Mouse (Mus musculus): Measurements from ENCODE around the gene S100a3. TPM values are rescaled to one million over a fixed set of nuclear protein-coding genes. Genes with fewer than 3 reads are reported as not detected.

Gene S100a3
- polyA plus RNA-seq, 1 experiment from 2014 or later, result not detected

GRCm38 (mm10) chr3:90540904-90541303, 19.5 kb upstream of the S100a3 start:
- ATAC-seq (replicated peaks; ENCODE audit: low FRiP score), result peak; percentile 52; the same call in 1 of the 2 replicates
- no peak overlapping the region for H3K4me2 ChIP-seq (ENCODE audit: low read depth, low read length, severe bottlenecking)

GRCm38 (mm10) chr3:90549676-90550420, 10.5 kb upstream of the S100a3 start:
- Histone ChIP-seq H3K9ac (ENCODE audit: low read length) (no peak overlapping the region), H3K27me3 (ENCODE audit: control insufficient read depth, insufficient read depth, low read length) (no peaks in the 10 kb centered on the region), H3K4me1 (replicated peaks; ENCODE audit: control insufficient read depth, insufficient read depth, low read length) (0 out of 2 replicates have a peak, but pooled peaks cover 2% of the 10 kb centered on the region), H3K9me3 (ENCODE audit: control insufficient read depth, low read length) (no peaks in the 10 kb centered on the region), H3K36me3 (ENCODE audit: control insufficient read depth, insufficient read depth, low read length) (no peaks in the 10 kb centered on the region), H3K27ac (ENCODE audit: low read depth, low read length) (no peak overlapping the region), H3K4me3 (ENCODE audit: low read depth, low read length) (no peak overlapping the region), H3K4me2 (ENCODE audit: low read depth, low read length, severe bottlenecking) (no peak overlapping the region)
- ATAC-seq (replicated peaks; ENCODE audit: low FRiP score) (no peak), DNase-seq (ENCODE audit: low spot score) (peak; percentile 23)
- 69% methylated on average over 5 of the region's 5 CpGs for WGBS

More at GRCm38 (mm10) chr3:90540904-90541303, 19.5 kb upstream of the S100a3 start:
- Histone ChIP-seq H3K4me3 (ENCODE audit: low read depth, low read length) (no peak overlapping the region), H3K27me3 (ENCODE audit: control insufficient read depth, insufficient read depth, low read length) (no peaks in the 10 kb centered on the region), H3K9me3 (ENCODE audit: control insufficient read depth, low read length) (no peaks in the 10 kb centered on the region), H3K27ac (ENCODE audit: low read depth, low read length) (no peak overlapping the region), H3K36me3 (ENCODE audit: control insufficient read depth, insufficient read depth, low read length) (no peaks in the 10 kb centered on the region), H3K9ac (ENCODE audit: low read length) (no peak overlapping the region), H3K4me1 (replicated peaks; ENCODE audit: control insufficient read depth, insufficient read depth, low read length) (peaks cover 2% of the 10 kb centered on the region; the same call in 1 of the 2 replicates)
- WGBS, result 47% methylated on average over 4 of the region's 4 CpGs
- peak; percentile 49 for DNase-seq (ENCODE audit: low spot score)

- DNase-seq (ENCODE audit: low spot score), result no peak
- H3K4me3 ChIP-seq (ENCODE audit: low read depth, low read length), result no peak overlapping the region
- 0 out of 2 replicates have a peak, but pooled peaks cover 2% of the 10 kb centered on the region for H3K4me1 ChIP-seq (replicated peaks; ENCODE audit: control insufficient read depth, insufficient read depth, low read length)
- H3K27me3 ChIP-seq (ENCODE audit: control insufficient read depth, insufficient read depth, low read length), result no peaks in the 10 kb centered on the region
- H3K36me3 ChIP-seq (ENCODE audit: control insufficient read depth, insufficient read depth, low read length), result no peaks in the 10 kb centered on the region
- no peak overlapping the region for H3K4me2 ChIP-seq (ENCODE audit: low read depth, low read length, severe bottlenecking)
- H3K27ac ChIP-seq (ENCODE audit: low read depth, low read length), result no peak overlapping the region
- ATAC-seq (replicated peaks; ENCODE audit: low FRiP score), result no peak
- H3K9me3 ChIP-seq (ENCODE audit: control insufficient read depth, low read length), result no peaks in the 10 kb centered on the region
- WGBS, result 89% methylated on average over 2 of the region's 2 CpGs
- H3K9ac ChIP-seq (ENCODE audit: low read length), result no peak overlapping the region
Measured at GRCm38 (mm10) chr3:90550421-90550790, 10.0 kb upstream of the S100a3 start.

GRCm38 (mm10) chr3:90552231-90552630, 8.1 kb upstream of the S100a3 start:
- H3K27me3 ChIP-seq (ENCODE audit: control insufficient read depth, insufficient read depth, low read length), result no peaks in the 10 kb centered on the region
- 0 out of 2 replicates have a peak, but pooled peaks cover 2% of the 10 kb centered on the region for H3K4me1 ChIP-seq (replicated peaks; ENCODE audit: control insufficient read depth, insufficient read depth, low read length)
- H3K36me3 ChIP-seq (ENCODE audit: control insufficient read depth, insufficient read depth, low read length), result no peaks in the 10 kb centered on the region
- no peak for ATAC-seq (replicated peaks; ENCODE audit: low FRiP score)
- H3K27ac ChIP-seq (ENCODE audit: low read depth, low read length), result no peak overlapping the region
- H3K9ac ChIP-seq (ENCODE audit: low read length), result no peak overlapping the region
- no peak overlapping the region for H3K4me3 ChIP-seq (ENCODE audit: low read depth, low read length)
- no peaks in the 10 kb centered on the region for H3K9me3 ChIP-seq (ENCODE audit: control insufficient read depth, low read length)
- WGBS, result 74% methylated on average over 2 of the region's 2 CpGs
- no peak overlapping the region for H3K4me2 ChIP-seq (ENCODE audit: low read depth, low read length, severe bottlenecking)
- no peak for DNase-seq (ENCODE audit: low spot score)

- H3K9ac ChIP-seq (ENCODE audit: low read length), result no peak overlapping the region
- no peaks in the 10 kb centered on the region for H3K4me1 ChIP-seq (replicated peaks; ENCODE audit: control insufficient read depth, insufficient read depth, low read length)
- H3K27me3 ChIP-seq (ENCODE audit: control insufficient read depth, insufficient read depth, low read length), result no peaks in the 10 kb centered on the region
- ATAC-seq (replicated peaks; ENCODE audit: low FRiP score), result peak; percentile 72
- DNase-seq (ENCODE audit: low spot score), result no peak
- no peak overlapping the region for H3K4me2 ChIP-seq (ENCODE audit: low read depth, low read length, severe bottlenecking)
- no peaks in the 10 kb centered on the region for H3K9me3 ChIP-seq (ENCODE audit: control insufficient read depth, low read length)
- H3K27ac ChIP-seq (ENCODE audit: low read depth, low read length), result no peak overlapping the region
- H3K36me3 ChIP-seq (ENCODE audit: control insufficient read depth, insufficient read depth, low read length), result no peaks in the 10 kb centered on the region
- WGBS, result 48% methylated on average over 5 of the region's 5 CpGs
- no peak overlapping the region for H3K4me3 ChIP-seq (ENCODE audit: low read depth, low read length)
Measured at GRCm38 (mm10) chr3:90555954-90556353, 4.4 kb upstream of the S100a3 start.

GRCm38 (mm10) chr3:90574691-90575090, 14.3 kb downstream of the S100a3 start:
- DNase-seq (ENCODE audit: low spot score) (no peak), ATAC-seq (replicated peaks; ENCODE audit: low FRiP score) (no peak)
- H3K4me2 ChIP-seq (ENCODE audit: low read depth, low read length, severe bottlenecking), result no peak overlapping the region
- no peak overlapping the region for H3K4me3 ChIP-seq (ENCODE audit: low read depth, low read length)
- H3K27ac ChIP-seq (ENCODE audit: low read depth, low read length), result no peak overlapping the region
- H3K4me1 ChIP-seq (replicated peaks; ENCODE audit: control insufficient read depth, insufficient read depth, low read length), result no peaks in the 10 kb centered on the region
- no peak overlapping the region for H3K9ac ChIP-seq (ENCODE audit: low read length)
- H3K27me3 ChIP-seq (ENCODE audit: control insufficient read depth, insufficient read depth, low read length), result no peaks in the 10 kb centered on the region
- H3K36me3 ChIP-seq (ENCODE audit: control insufficient read depth, insufficient read depth, low read length), result no peaks in the 10 kb centered on the region
- 86% methylated on average over 5 of the region's 5 CpGs for WGBS
- H3K9me3 ChIP-seq (ENCODE audit: control insufficient read depth, low read length), result no peaks in the 10 kb centered on the region

GRCm38 (mm10) chr3:90575320-90575719, 14.9 kb downstream of the S100a3 start:
- H3K4me2 ChIP-seq (ENCODE audit: low read depth, low read length, severe bottlenecking), result no peak overlapping the region
- H3K9me3 ChIP-seq (ENCODE audit: control insufficient read depth, low read length), result no peaks in the 10 kb centered on the region
- 89% methylated on average over 3 of the region's 3 CpGs for WGBS
- no peak for ATAC-seq (replicated peaks; ENCODE audit: low FRiP score)
- H3K9ac ChIP-seq (ENCODE audit: low read length), result no peak overlapping the region
- no peak overlapping the region for H3K27ac ChIP-seq (ENCODE audit: low read depth, low read length)
- H3K4me3 ChIP-seq (ENCODE audit: low read depth, low read length), result no peak overlapping the region
- DNase-seq (ENCODE audit: low spot score), result no peak
- no peaks in the 10 kb centered on the region for H3K36me3 ChIP-seq (ENCODE audit: control insufficient read depth, insufficient read depth, low read length)
- H3K27me3 ChIP-seq (ENCODE audit: control insufficient read depth, insufficient read depth, low read length), result no peaks in the 10 kb centered on the region
- H3K4me1 ChIP-seq (replicated peaks; ENCODE audit: control insufficient read depth, insufficient read depth, low read length), result no peaks in the 10 kb centered on the region

- no peaks in the 10 kb centered on the region for H3K27me3 ChIP-seq (ENCODE audit: control insufficient read depth, insufficient read depth, low read length)
- 82% methylated on average over 10 of the region's 10 CpGs for WGBS
Measured at GRCm38 (mm10) chr3:90576351-90577001, 16.1 kb downstream of the S100a3 start.

More at GRCm38 (mm10) chr3:90576351-90577001, 16.1 kb downstream of the S100a3 start:
- no peak overlapping the region for H3K4me2 ChIP-seq (ENCODE audit: low read depth, low read length, severe bottlenecking)
- H3K4me3 ChIP-seq (ENCODE audit: low read depth, low read length), result no peak overlapping the region
- DNase-seq (ENCODE audit: low spot score) (no peak), ATAC-seq (replicated peaks; ENCODE audit: low FRiP score) (no peak)
- H3K9ac ChIP-seq (ENCODE audit: low read length), result no peak overlapping the region
- H3K9me3 ChIP-seq (ENCODE audit: control insufficient read depth, low read length), result no peaks in the 10 kb centered on the region
- H3K4me1 ChIP-seq (replicated peaks; ENCODE audit: control insufficient read depth, insufficient read depth, low read length), result no peaks in the 10 kb centered on the region
- H3K36me3 ChIP-seq (ENCODE audit: control insufficient read depth, insufficient read depth, low read length), result no peaks in the 10 kb centered on the region
- no peak overlapping the region for H3K27ac ChIP-seq (ENCODE audit: low read depth, low read length)

All from forebrain, embryonic 11.5 days (tissue).